Mouse (Mus musculus) cerebellum, adult 2 months (tissue): ENCODE data around the gene Mycbp2. TPM values are rescaled to one million over a fixed set of nuclear protein-coding genes. Genes with fewer than 3 reads are reported as not detected.

Experiments used
- DNase-seq, 2 experiments: peaks; one replicate each; pipeline ENCODE4 v3.0.0; 2021
- H3K27ac ChIP-seq: fragments of 200-500 bp; 2 replicates; pipeline ENCODE4 v1.5.1; 2012; ENCODE audit warnings: low read length, control low read depth, inconsistent platforms; ENCODE audit not compliant: insufficient read depth
- H3K27me3 ChIP-seq: fragments of 200-500 bp; 2 replicates; pipeline ENCODE4 v1.6.1; 2012; ENCODE audit warnings: inconsistent platforms, mild to moderate bottlenecking, low read length, moderate library complexity; ENCODE audit not compliant: control insufficient read depth, insufficient read depth
- H3K4me1 ChIP-seq: fragments of 200-500 bp; 2 replicates; pipeline ENCODE4 v1.6.1; 2011; ENCODE audit warnings: low read length; ENCODE audit not compliant: control insufficient read depth, insufficient read depth
- H3K4me3 ChIP-seq: fragments of 200-500 bp; replicated peaks from 2 replicates; pipeline ENCODE3; 2011; ENCODE audit warnings: mild to moderate bottlenecking, low read depth, low read length, control low read depth; ENCODE audit not compliant: insufficient read depth
- CTCF ChIP-seq: fragments of 200-500 bp; IDR thresholded peaks from 2 replicates; pipeline ENCODE4 v1.5.1; 2011; ENCODE audit warnings: low read depth, mild to moderate bottlenecking, control low read depth, low read length, moderate library complexity, borderline replicate concordance; ENCODE audit not compliant: insufficient read depth
- POLR2A ChIP-seq: fragments of 200-500 bp; IDR thresholded peaks from 2 replicates; pipeline ENCODE4 v1.6.1; 2011; ENCODE audit warnings: low read length, control low read depth, borderline replicate concordance; ENCODE audit not compliant: insufficient read depth
- WGBS: fragments of 180-500 bp; shearing (Covaris S2); methylation state at CpG from one replicate; pipeline ENCODE4 v1.1.7; 2018; 5-methylcytosine and 5-hydroxymethylcytosine counted together
- polyA plus RNA-seq: library from polyadenylated mRNA; depleted of rRNA; stranded (reverse); fragments of >200 nt; gene quantifications from 2 replicates; pipeline ENCODE4 v1.2.3, GENCODE M21; 2012

Mycbp2 gene
- polyA plus RNA-seq, 1 experiment: 147 TPM

GRCm38 (mm10) chr14:103099238-103099933 is 247.2 kb downstream of the Mycbp2 start, which contains the start of gene Fbxl3:
Gene Fbxl3 (minus strand): TSS chr14:103099566.
- H3K4me3 ChIP-seq: peak within 1 kb of the TSS; percentile 89
- H3K27ac ChIP-seq: peak within 1 kb of the TSS; percentile 99
- no peak for TF ChIP-seq CTCF
- TF ChIP-seq POLR2A: peak; percentile 40; the same call in 1 of the 2 replicates
- no peaks in the 10 kb centered on the region for H3K27me3 ChIP-seq
- H3K4me1 ChIP-seq: peaks cover 17% of the 10 kb centered on the region
- DNase-seq: peak; percentile 91 to 93
- under 1% methylated on average over 88 of the region's 88 CpGs for WGBS

GRCm38 (mm10) chr14:103098587-103099235 is 247.9 kb downstream of the Mycbp2 start:
- Histone ChIP-seq H3K4me3 (peak overlapping the region; percentile 89), H3K4me1 (peaks cover 17% of the 10 kb centered on the region), H3K27ac (peak overlapping the region; percentile 99), H3K27me3 (no peaks in the 10 kb centered on the region)
- peak; percentile 85 to 91 for DNase-seq
- TF ChIP-seq CTCF (no peak), POLR2A (no peak)
- whole genome bisulfite sequencing: under 1% methylated on average over 68 of the region's 86 CpGs

- no peaks in the 10 kb centered on the region for H3K27me3 ChIP-seq
- H3K4me1 ChIP-seq: peaks cover 17% of the 10 kb centered on the region
- 0 out of 2 replicates have a peak overlapping the region, but pooled peaks have one; percentile 12 for H3K27ac ChIP-seq
- TF ChIP-seq CTCF (no peak), POLR2A (no peak)
- WGBS: under 1% methylated on average over 2 of the region's 2 CpGs
- DNase-seq: no peak
- H3K4me3 ChIP-seq: peak overlapping the region; percentile 89
Observed at GRCm38 (mm10) chr14:103098213-103098586, 248.4 kb downstream of the Mycbp2 start.

- DNase-seq: no peak
- TF ChIP-seq CTCF: no peak
- no peak for TF ChIP-seq POLR2A
- peak overlapping the region; percentile 5 for H3K4me3 ChIP-seq
- 6% methylated on average over 6 of the region's 6 CpGs for WGBS
- no peaks in the 10 kb centered on the region for H3K27me3 ChIP-seq
- peaks cover 17% of the 10 kb centered on the region for H3K4me1 ChIP-seq
- no peak overlapping the region for H3K27ac ChIP-seq
Observed at GRCm38 (mm10) chr14:103096621-103097020, 250.0 kb downstream of the Mycbp2 start.

- DNase-seq: no peak
- 86% methylated on average over 8 of the region's 8 CpGs for WGBS
- Histone ChIP-seq H3K27me3 (no peaks in the 10 kb centered on the region), H3K4me3 (peak overlapping the region; percentile 33), H3K4me1 (peaks cover 17% of the 10 kb centered on the region), H3K27ac (no peak overlapping the region)
- TF ChIP-seq CTCF: no peak
- no peak for TF ChIP-seq POLR2A
Observed at GRCm38 (mm10) chr14:103095826-103096225, 250.8 kb downstream of the Mycbp2 start.

- WGBS: 75% methylated on average over 8 of the region's 8 CpGs
- DNase-seq: no peak
- Histone ChIP-seq H3K27me3 (no peaks in the 10 kb centered on the region), H3K4me1 (peaks cover 17% of the 10 kb centered on the region), H3K4me3 (no peak overlapping the region), H3K27ac (no peak overlapping the region)
- TF ChIP-seq CTCF: no peak
Observed at GRCm38 (mm10) chr14:103095036-103095435, 251.6 kb downstream of the Mycbp2 start.

GRCm38 (mm10) chr14:103093670-103094069 is 252.9 kb downstream of the Mycbp2 start:
- 58% methylated on average over 4 of the region's 4 CpGs for WGBS
- TF ChIP-seq POLR2A (no peak), CTCF (no peak)
- H3K27me3 ChIP-seq: no peaks in the 10 kb centered on the region
- H3K4me3 ChIP-seq: no peak overlapping the region
- no peak overlapping the region for H3K27ac ChIP-seq
- peaks cover 17% of the 10 kb centered on the region for H3K4me1 ChIP-seq
- DNase-seq: no peak

GRCm38 (mm10) chr14:103093236-103093635 is 253.4 kb downstream of the Mycbp2 start:
- Histone ChIP-seq H3K27ac (no peak overlapping the region), H3K4me1 (peaks cover 17% of the 10 kb centered on the region), H3K27me3 (no peaks in the 10 kb centered on the region), H3K4me3 (no peak overlapping the region)
- DNase-seq: no peak
- WGBS: 77% methylated on average over 3 of the region's 3 CpGs
- no peak for TF ChIP-seq CTCF
- no peak for TF ChIP-seq POLR2A
